Mouse (Mus musculus) layer of hippocampus, adult 2 months (tissue): ENCODE results near the gene Ppp3ca. TPM values are rescaled to one million over a fixed set of nuclear protein-coding genes. Genes with fewer than 3 reads are reported as not detected.

Experiments
- DNase-seq, 2 experiments: peaks; one replicate each; pipeline ENCODE4 v3.0.0; 2022; ENCODE audit warnings: low spot score in 2 of 2
- H3K27ac ChIP-seq: fragments of 200-600 bp; 2 replicates; pipeline ENCODE4 v1.8.1; 2022
- H3K4me3 ChIP-seq: fragments of 200-600 bp; 2 replicates; pipeline ENCODE4 v1.8.1; 2022; ENCODE audit warnings: mild to moderate bottlenecking
- CTCF ChIP-seq: fragments of 200-600 bp; conservative IDR thresholded peaks from 2 replicates; pipeline ENCODE4 v1.8.1; 2022; ENCODE audit warnings: antibody characterized with exemption, mild to moderate bottlenecking, moderate library complexity
- microRNA-seq, 2 experiments: library from miRNA; unstranded; fragments of <30 nt; microRNA quantifications; one replicate each; pipeline ENCODE4 v1.2.0; 2021
- total RNA-seq, 2 experiments: library from RNA; stranded (reverse); gene quantifications; 2 replicates each; pipeline ENCODE4 v1.2.3; 2021

Gene Ppp3ca
- total RNA-seq, 2 experiments from 2014 or later: 1,343 to 1,371 TPM

DNA sequence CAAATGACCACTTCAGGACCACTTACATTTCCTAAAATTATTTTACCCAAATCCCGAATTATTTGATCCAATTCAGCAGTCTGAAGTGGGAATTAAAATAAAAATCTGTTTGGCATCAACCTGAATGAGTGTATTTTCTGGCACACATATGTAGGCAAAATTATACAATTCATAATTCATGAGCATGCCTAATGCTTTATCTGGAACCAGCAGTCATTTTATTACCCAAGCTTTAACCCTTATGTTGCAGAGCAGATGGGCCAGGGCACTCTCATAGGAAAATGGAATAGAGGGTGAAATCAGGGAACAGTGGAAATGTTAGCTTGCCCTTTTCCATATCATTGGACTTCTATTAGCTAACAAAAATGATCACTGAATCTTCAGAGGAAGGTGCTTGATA is 307.9 kb downstream of the Ppp3ca start:
- Histone ChIP-seq H3K27ac (peak overlapping the region; percentile 63), H3K4me3 (no peak overlapping the region)
- TF ChIP-seq CTCF: no peak
- no peak for DNase-seq

- TF ChIP-seq CTCF: no peak
- Histone ChIP-seq H3K4me3 (no peak overlapping the region), H3K27ac (peak overlapping the region; percentile 74)
- DNase-seq: no peak
Measured at GRCm38 (mm10) chr3:136980915-136981588, 311.1 kb downstream of the Ppp3ca start.

- TF ChIP-seq CTCF: no peak
- no peak for DNase-seq
- Histone ChIP-seq H3K27ac (peak overlapping the region; percentile 74; the same call in 1 of the 2 replicates), H3K4me3 (no peak overlapping the region)
Measured at GRCm38 (mm10) chr3:136981589-136981924, 311.6 kb downstream of the Ppp3ca start.

DNA sequence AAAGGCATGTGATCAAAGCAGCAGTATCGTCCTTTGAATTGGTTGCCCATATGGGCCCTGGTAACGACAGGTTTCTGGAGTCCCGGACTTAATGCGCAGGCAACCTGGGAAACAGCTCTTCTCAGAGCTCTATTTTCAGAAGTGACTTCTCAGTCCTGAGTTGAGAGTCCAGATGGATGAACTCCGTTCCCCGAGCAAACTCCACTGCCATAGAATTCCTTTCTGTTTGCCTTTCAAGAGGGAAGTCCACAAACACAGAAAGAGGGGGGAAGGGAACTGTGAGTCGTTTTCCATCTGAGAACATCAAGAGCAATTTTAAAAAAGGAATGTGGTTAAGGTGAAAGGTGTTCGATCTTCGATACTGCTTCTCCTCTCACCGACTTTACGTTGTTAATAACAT is 312.1 kb downstream of the Ppp3ca start:
- Histone ChIP-seq H3K4me3 (no peak overlapping the region), H3K27ac (peak overlapping the region; percentile 74; the same call in 1 of the 2 replicates)
- TF ChIP-seq CTCF: no peak
- no peak for DNase-seq

DNA sequence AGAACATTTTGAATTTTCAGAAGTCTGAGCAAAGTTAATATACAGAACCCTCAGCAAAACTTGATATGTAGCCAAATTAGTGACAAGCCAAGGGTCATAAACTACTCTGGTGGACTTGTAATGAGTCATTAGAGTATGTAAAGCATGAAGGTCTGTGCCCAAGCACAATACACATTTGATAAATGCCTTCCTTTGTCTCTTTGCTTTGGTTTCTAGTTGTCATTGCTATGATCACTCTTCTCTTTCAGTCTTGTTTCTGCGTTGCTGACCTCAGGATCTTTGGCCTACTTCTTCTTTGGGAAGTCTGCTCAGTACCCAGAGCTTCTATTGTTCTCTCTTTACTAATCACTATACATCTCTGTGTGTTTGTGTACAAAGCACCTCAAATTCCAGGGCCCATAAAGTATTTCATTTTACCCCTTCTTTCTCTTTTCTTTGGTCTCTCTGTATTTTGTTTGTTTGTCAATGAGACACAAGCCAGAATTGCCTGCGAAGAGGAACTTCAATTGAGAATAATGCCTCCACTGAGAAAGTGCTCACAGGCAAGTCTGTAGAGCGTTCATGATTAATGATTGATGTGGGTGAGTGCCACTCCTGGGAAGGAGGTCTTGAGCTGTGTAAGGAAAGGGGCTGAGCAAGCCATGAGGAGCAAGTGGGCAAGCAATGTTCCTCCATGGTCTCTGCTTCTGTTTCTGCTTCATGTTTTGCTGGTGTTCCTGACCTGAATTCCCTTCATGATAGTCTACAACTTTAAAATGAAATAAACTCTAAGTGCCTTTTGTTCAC is 316.4 kb downstream of the Ppp3ca start:
- no peak for TF ChIP-seq CTCF
- no peak for DNase-seq
- Histone ChIP-seq H3K4me3 (no peak overlapping the region), H3K27ac (peak overlapping the region; percentile 58; the same call in 1 of the 2 replicates)

Small RNA genes lying within 50 kb of the gene (microRNA-seq; reads per million reads assigned to microRNA genes)
- 0 reads per million in 2 experiments for gene Gm44327
